ENCODE assay signal across 8 mouse cellular contexts in genomic region chrX:95195363-95196103, GRCm38 (mm10). TPM values are rescaled to one million over a fixed set of nuclear protein-coding genes. Genes with fewer than 3 reads are reported as not detected.
DNase-seq lines count a peak whose midpoint lies in the region; ATAC-seq and TF ChIP-seq lines count a peak whose summit lies in the region.

No protein-coding gene starts in this region.

- peak overlapping the region; percentile 55 for H3K9ac ChIP-seq in hindbrain, embryonic 15.5 days
- H3K9ac ChIP-seq in neural tube, embryonic 14.5 days (replicated peaks; ENCODE audit: low read depth, low read length) = peak overlapping the region; percentile 62

- peak overlapping the region; percentile 52 for H3K4me3 ChIP-seq in left cerebral cortex, adult 2 months
- peak overlapping the region; percentile 47 for H3K4me3 ChIP-seq in hindbrain, embryonic 15.5 days
- peak overlapping the region; percentile 42 for H3K4me3 ChIP-seq in neural tube, embryonic 14.5 days (ENCODE audit: low read depth, low read length)

- H3K27me3 ChIP-seq in hindbrain, embryonic 15.5 days = no peaks in the 10 kb centered on the region
- H3K27me3 ChIP-seq in neural tube, embryonic 14.5 days (ENCODE audit: control insufficient read depth, insufficient read depth, low read length) = no peaks in the 10 kb centered on the region

- TF ChIP-seq CTCF in left cerebral cortex, adult 2 months (IDR thresholded peaks at IDR 0.05) = no peak

- H3K4me2 ChIP-seq in hindbrain, embryonic 15.5 days = peak overlapping the region; percentile 61
- peak overlapping the region; percentile 44 for H3K4me2 ChIP-seq in neural tube, embryonic 14.5 days (ENCODE audit: low read depth, low read length)

- ATAC-seq in hindbrain, embryonic 15.5 days (ENCODE audit: low FRiP score, low read depth) = peak; percentile 64
- ATAC-seq in neural tube, embryonic 14.5 days (ENCODE audit: low read depth) = peak; percentile 47

- no peak for DNase-seq in left cerebral cortex, adult 2 months (ENCODE audit: extremely low spot score in 1 of 2, low spot score in 2 of 2)
- DNase-seq in left cerebral cortex, postnatal 4 days = no peak
- DNase-seq in cerebellum, postnatal 25 days = peak; percentile 43 to 46
- DNase-seq in thymus, postnatal 36 days = no peak
- no peak for DNase-seq in spleen, postnatal 36 days (ENCODE audit: low spot score in 2 of 2)
- no peak for DNase-seq in frontal cortex, postnatal 36 days (ENCODE audit: low spot score in 2 of 2)

- intact Hi-C loops in left cerebral cortex, adult 2 months (cut with DNase I) = loop anchor here (10.0 kb wide), 1 partner anchor 171 kb away; the partner anchor contains the start of gene Spin4
- intact Hi-C loops in left cerebral cortex, postnatal 4 days (cut with DNase I) = no loop called here

- H3K36me3 ChIP-seq in hindbrain, embryonic 15.5 days = no peaks in the 10 kb centered on the region
- H3K36me3 ChIP-seq in neural tube, embryonic 14.5 days (ENCODE audit: control insufficient read depth, insufficient read depth, low read length) = no peaks in the 10 kb centered on the region

- H3K4me1 ChIP-seq in hindbrain, embryonic 15.5 days (replicated peaks) = 0 out of 2 replicates have a peak, but pooled peaks cover 3% of the 10 kb centered on the region
- no peaks in the 10 kb centered on the region for H3K4me1 ChIP-seq in neural tube, embryonic 14.5 days (ENCODE audit: control insufficient read depth, insufficient read depth, low read length)

- H3K27ac ChIP-seq in left cerebral cortex, adult 2 months = peak overlapping the region; percentile 85
- peak overlapping the region; percentile 85 for H3K27ac ChIP-seq in hindbrain, embryonic 15.5 days (replicated peaks)
- H3K27ac ChIP-seq in neural tube, embryonic 14.5 days (ENCODE audit: low read depth, low read length) = peak overlapping the region; percentile 70

- 40% methylated on average over 3 of the region's 3 CpGs for WGBS in hindbrain, embryonic 15.5 days
- 35% methylated on average over 3 of the region's 3 CpGs for WGBS in neural tube, embryonic 14.5 days

- H3K9me3 ChIP-seq in hindbrain, embryonic 15.5 days = no peaks in the 10 kb centered on the region
- no peaks in the 10 kb centered on the region for H3K9me3 ChIP-seq in neural tube, embryonic 14.5 days (ENCODE audit: control insufficient read depth, low read length)

RNA-seq across cellular contexts. Expression of gene Arhgef9, which starts 1.1 kb away (rescaled TPM):
- 100 to 1,000 TPM; 295 to 298 TPM for total RNA-seq in left cerebral cortex, adult 2 months (2021)
- 10 to 100 TPM; 79.6 to 85.9 TPM for total RNA-seq in left cerebral cortex, postnatal 4 days (2021)
- polyA plus RNA-seq in hindbrain, embryonic 15.5 days (2015; fragmentation: Nextera tagmentation; extraction: Ambion mirVana) = 44.9 and 45.7 TPM in 2 replicates
- polyA plus RNA-seq in neural tube, embryonic 14.5 days (2014; fragmentation: Nextera tagmentation; extraction: Ambion mirVana) = 36.6 and 60.5 TPM in 2 replicates

Comparison
In these comparisons a context has a peak if more than half of its experiments do, and no peak if none do; other contexts are left out.
1. DNase-seq: peak in cerebellum, postnatal 25 days (2 of 2); none in left cerebral cortex, adult 2 months (0 of 2), left cerebral cortex, postnatal 4 days (single experiment), thymus, postnatal 36 days (0 of 2), spleen, postnatal 36 days (0 of 2) and frontal cortex, postnatal 36 days (0 of 2).
2. Peak in every context shown above with its lines, with median percentiles within 50 percentile points of each other: H3K27ac ChIP-seq and H3K4me3 ChIP-seq.